Mouse (Mus musculus) activated CD4-positive, CD25-positive, alpha-beta regulatory T cell (primary cell): ENCODE results near the gene Gm15217. TPM values are rescaled to one million over a fixed set of nuclear protein-coding genes. Genes with fewer than 3 reads are reported as not detected.

ENCODE experiments used
- polyA plus RNA-seq, 2 experiments: library from polyadenylated mRNA; unstranded; fragments of 100-300 nt; shearing (Covaris generic); gene quantifications; one replicate each; pipeline ENCODE4 v1.2.1; 2017

The Gm15217 gene
- not detected for polyA plus RNA-seq

DNA sequence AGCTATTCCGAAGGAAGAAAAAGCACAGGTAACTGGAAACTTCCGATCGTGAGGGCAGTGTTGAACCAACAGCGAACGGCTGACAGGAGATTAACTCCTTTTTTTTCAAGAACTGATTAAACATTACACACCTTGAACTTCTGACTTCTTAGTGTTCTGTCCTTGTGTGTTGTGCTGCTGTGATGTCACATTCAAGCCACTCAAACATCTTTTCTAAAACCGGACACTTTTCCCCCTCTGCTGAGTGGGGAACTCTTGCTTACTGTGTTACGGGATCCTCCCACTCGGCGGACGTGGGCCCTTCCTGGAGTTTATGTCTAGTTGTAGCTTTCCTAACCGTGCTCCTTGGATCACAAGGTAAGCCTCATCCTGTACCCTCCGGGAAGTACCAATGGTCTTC is at the start of gene Gm15217:
Gene Gm15217 (plus strand): TSS at position 130 of the 400 bp plus-strand sequence.

DNA sequence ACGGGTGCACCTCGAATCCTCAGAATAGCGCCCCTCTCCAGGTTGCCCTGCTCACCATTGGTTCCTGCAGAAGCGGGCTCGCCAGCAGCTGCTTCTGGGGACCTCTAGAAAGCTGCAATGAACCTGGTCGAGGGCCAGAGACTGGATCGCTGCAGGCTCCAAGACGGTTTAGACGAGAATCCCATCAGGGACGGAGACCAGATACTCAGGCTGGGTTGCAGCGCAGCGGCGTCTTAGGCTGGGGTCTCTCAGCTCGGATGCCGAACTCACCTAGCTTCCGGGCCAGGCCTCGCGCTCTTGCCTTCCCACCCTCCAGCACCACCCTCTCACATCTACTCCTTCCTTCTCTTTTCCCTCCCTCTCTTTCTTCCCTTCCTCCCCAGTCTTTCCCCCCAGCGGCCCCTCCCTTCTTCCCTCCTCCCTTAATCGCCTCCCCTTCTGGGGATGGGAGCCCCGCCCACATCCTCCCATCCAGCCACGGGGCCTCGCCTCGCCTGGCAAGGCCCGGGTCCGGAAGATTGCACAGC is 11.1 kb downstream of the Gm15217 start, which contains the start of gene Bmp4:
Gene Bmp4 (minus strand): TSS at position 421 of the 527 bp plus-strand sequence.

Other genes with a start within 250 kb of the Gm15217 start
- under 1 TPM in 1 of 2 experiments, not detected in 1; 0.72 TPM for gene Bmp4, start 11.3 kb downstream of the Gm15217 start, polyA plus RNA-seq